Mouse (Mus musculus): ENCODE results near the gene Gm17720.

Gm17720 gene

GRCm38 (mm10) chr8:110102653-110103052, at the start of gene Gm17720:
Gene Gm17720, minus strand, starts transcription at chr8:110102753.
- DNase-seq (ENCODE audit: low spot score): no peak

- DNase-seq (ENCODE audit: low spot score): peak; percentile 67
Measured at GRCm38 (mm10) chr8:110145538-110145937, 43.0 kb upstream of the Gm17720 start.

- DNase-seq (ENCODE audit: low spot score): no peak
Measured at GRCm38 (mm10) chr8:110140770-110141169, 38.2 kb upstream of the Gm17720 start.

GRCm38 (mm10) chr8:110140156-110140555, 37.6 kb upstream of the Gm17720 start:
- DNase-seq (ENCODE audit: low spot score): no peak

GRCm38 (mm10) chr8:110135515-110135914, 33.0 kb upstream of the Gm17720 start:
- DNase-seq (ENCODE audit: low spot score): no peak

GRCm38 (mm10) chr8:110134236-110134635, 31.7 kb upstream of the Gm17720 start:
- DNase-seq (ENCODE audit: low spot score): no peak

GRCm38 (mm10) chr8:110130537-110130936, 28.0 kb upstream of the Gm17720 start:
- peak; percentile 58 for DNase-seq (ENCODE audit: low spot score)

- DNase-seq (ENCODE audit: low spot score): no peak
Measured at GRCm38 (mm10) chr8:110119715-110120114, 17.2 kb upstream of the Gm17720 start.

- DNase-seq (ENCODE audit: low spot score): no peak
Measured at GRCm38 (mm10) chr8:110101676-110102075, 877 bp downstream of the Gm17720 start.

GRCm38 (mm10) chr8:110100907-110101306, 1.6 kb downstream of the Gm17720 start, which contains the start of gene Gm21964:
Gene Gm21964, plus strand, starts transcription at chr8:110101207.
- DNase-seq (ENCODE audit: low spot score): no peak

GRCm38 (mm10) chr8:110091869-110092268, 10.7 kb downstream of the Gm17720 start:
- no peak for DNase-seq (ENCODE audit: low spot score)

- DNase-seq (ENCODE audit: low spot score): peak; percentile 12
Measured at GRCm38 (mm10) chr8:110082416-110083105, 20.0 kb downstream of the Gm17720 start.

- no peak for DNase-seq (ENCODE audit: low spot score)
Measured at GRCm38 (mm10) chr8:110079282-110080221, 23.0 kb downstream of the Gm17720 start, which contains the start of gene Zfp612. Gene Zfp612, plus strand, starts transcription at chr8:110079746.

- no peak for DNase-seq (ENCODE audit: low spot score)
Measured at GRCm38 (mm10) chr8:110074496-110074895, 28.1 kb downstream of the Gm17720 start.

GRCm38 (mm10) chr8:110071600-110071999, 31.0 kb downstream of the Gm17720 start:
- DNase-seq (ENCODE audit: low spot score): peak; percentile 66

- no peak for DNase-seq (ENCODE audit: low spot score)
Measured at GRCm38 (mm10) chr8:110069706-110070105, 32.8 kb downstream of the Gm17720 start.

GRCm38 (mm10) chr8:110065676-110066075, 36.9 kb downstream of the Gm17720 start:
- DNase-seq (ENCODE audit: low spot score): no peak

- no peak for DNase-seq (ENCODE audit: low spot score)
Measured at GRCm38 (mm10) chr8:110064606-110065365, 37.8 kb downstream of the Gm17720 start.

GRCm38 (mm10) chr8:110064161-110064560, 38.4 kb downstream of the Gm17720 start:
- DNase-seq (ENCODE audit: low spot score): no peak

GRCm38 (mm10) chr8:110058207-110058606, 44.3 kb downstream of the Gm17720 start:
- DNase-seq (ENCODE audit: low spot score): no peak

- DNase-seq (ENCODE audit: low spot score): no peak
Measured at GRCm38 (mm10) chr8:110051208-110051607, 51.3 kb downstream of the Gm17720 start.

- no peak for DNase-seq (ENCODE audit: low spot score)
Measured at GRCm38 (mm10) chr8:110040509-110040908, 62.0 kb downstream of the Gm17720 start.

Measured in MN1 (cell line).